Mouse (Mus musculus) layer of hippocampus, adult 6 months (tissue): ENCODE measurements around the gene Abcd2. TPM values are rescaled to one million over a fixed set of nuclear protein-coding genes. Genes with fewer than 3 reads are reported as not detected.

Experiments used
- long read RNA-seq, 2 experiments: library from polyadenylated mRNA; unstranded; transcript quantifications; one replicate each; pipeline ENCODE4 v2.0.0; 2019 to 2020
- polyA plus RNA-seq: library from polyadenylated mRNA; unstranded; fragments of <200 nt; fragmentation: Nextera tagmentation; gene quantifications from 2 replicates; pipeline ENCODE4 v1.2.3, GENCODE M21; 2021

Abcd2 gene
- 9.7 and 10.6 TPM in 2 replicates for polyA plus RNA-seq
- long read RNA-seq, experiment 1, full-length matches to known transcripts: 37 of 47 reads
- long read RNA-seq, experiment 1, partial matches to known transcripts: 2 of 47 reads
- long read RNA-seq, experiment 1, other reads (novel, unspliced or antisense): 8 of 47 reads
- long read RNA-seq, experiment 2, full-length matches to known transcripts: 150 of 170 reads
- long read RNA-seq, experiment 2, partial matches to known transcripts: 1 of 170 reads
- long read RNA-seq, experiment 2, other reads (novel, unspliced or antisense): 19 of 170 reads

DNA sequence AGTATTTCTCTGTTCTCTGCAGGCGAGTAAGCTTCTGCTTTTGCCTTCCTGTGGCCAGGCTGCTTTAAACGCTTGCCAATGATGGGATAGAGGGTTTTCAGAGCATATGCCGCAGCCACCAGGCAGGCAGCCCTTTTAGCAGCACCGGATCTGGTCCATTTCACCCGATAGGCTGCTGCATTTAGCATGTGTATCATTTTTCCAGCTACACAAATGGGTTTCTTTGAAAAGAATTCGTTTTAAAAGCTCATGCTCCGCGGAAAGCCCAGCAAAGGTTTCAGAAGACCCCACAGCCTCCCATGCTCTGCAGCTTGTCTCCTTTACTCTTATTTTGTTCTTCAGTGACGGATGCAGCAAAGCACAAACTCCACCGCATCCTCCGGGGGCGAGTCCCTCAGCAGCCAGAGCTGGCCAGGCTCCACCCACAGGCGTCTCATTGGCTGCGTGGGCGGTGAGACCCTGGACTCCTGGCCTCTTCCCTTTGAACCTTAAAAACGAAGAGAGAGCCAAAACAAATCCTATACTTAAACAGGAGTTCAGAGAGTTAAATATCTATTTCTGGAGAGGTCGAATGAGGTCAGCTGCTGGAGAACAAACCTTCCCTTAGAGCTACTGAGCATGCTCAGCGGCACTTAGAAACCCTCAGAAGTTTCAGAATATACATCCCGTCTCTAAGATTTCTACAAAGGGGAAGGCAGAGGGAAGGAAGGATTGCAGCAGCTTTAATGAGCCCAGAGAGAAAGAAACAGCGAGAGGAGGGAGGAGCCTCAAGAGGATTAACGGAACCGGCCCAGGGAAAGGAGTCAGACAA lies at the start of gene Abcd2:
TSS of gene Abcd2 (minus strand) at position 388 of the 811 bp plus-strand sequence.

DNA sequence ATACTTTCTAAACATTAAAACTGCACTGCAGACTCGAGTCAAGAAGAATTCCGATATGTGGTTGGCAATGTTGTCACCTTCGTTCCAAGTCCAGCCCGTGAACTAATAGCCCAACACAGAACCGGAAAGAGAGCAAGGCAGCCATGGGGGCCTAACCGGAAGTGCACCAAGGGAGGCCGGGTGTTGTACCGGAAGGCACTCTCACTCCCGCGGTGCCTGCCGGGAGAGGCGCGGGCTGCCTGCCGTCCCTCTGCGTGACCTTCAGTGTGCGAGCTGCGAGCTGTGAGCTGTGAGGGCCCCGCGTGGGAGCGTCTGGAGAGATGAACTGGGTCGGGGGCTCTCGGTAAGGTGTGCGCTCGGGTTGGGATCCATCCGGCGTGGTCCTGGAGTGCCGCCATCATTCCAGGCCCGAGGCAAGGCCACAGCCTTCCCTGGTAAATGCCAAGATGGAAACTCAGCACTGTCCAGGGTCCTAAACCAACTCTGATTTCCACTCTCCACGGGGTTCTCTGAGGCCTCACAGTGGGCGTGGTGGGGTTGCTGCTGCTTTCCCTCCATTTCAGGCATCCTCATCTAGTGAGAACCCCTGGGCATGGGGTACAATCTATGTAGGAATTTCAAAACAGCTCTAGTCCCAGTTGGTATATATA lies 7.8 kb upstream of the Abcd2 start, which contains the start of gene CN725425:
TSS of gene CN725425 (plus strand) at position 239 of the 650 bp plus-strand sequence.

Other genes with a start within 250 kb of the Abcd2 start
- gene Kif21a, start 141.9 kb downstream of the Abcd2 start, polyA plus RNA-seq: 39.9 and 43.0 TPM in 2 replicates
- gene CN725425, start 7.7 kb upstream of the Abcd2 start, polyA plus RNA-seq: 0.09 and 0.11 TPM in 2 replicates